Mouse (Mus musculus) myocyte (in vitro differentiated cells): Measurements from ENCODE around the gene Agap1. TPM values are rescaled to one million over a fixed set of nuclear protein-coding genes. Genes with fewer than 3 reads are reported as not detected.

ENCODE experiments used
- H3K27me3 ChIP-seq: one replicate; pipeline ENCODE4 v1.6.1; 2011; ENCODE audit not compliant: control insufficient read depth, insufficient read depth, insufficient read length
- H3K36me3 ChIP-seq: one replicate; pipeline ENCODE4 v1.6.1; 2011; ENCODE audit not compliant: control insufficient read depth, insufficient read depth
- H3K4me2 ChIP-seq: one replicate; pipeline ENCODE4 v1.6.1; 2011; ENCODE audit warnings: low read depth, control low read depth
- H3K4me3 ChIP-seq: one replicate; pipeline ENCODE4 v1.5.1; 2011; ENCODE audit warnings: mild to moderate bottlenecking, control low read depth, moderate library complexity
- H3K79me2 ChIP-seq: one replicate; pipeline ENCODE4 v1.6.1; 2011; ENCODE audit not compliant: control insufficient read depth, insufficient read depth
- H3ac ChIP-seq: one replicate; pipeline ENCODE4 v1.6.1; 2011; ENCODE audit not compliant: control insufficient read depth, insufficient read length
- CEBPB ChIP-seq: IDR thresholded peaks from 2 replicates; pipeline ENCODE4 v1.6.1; 2011; ENCODE audit warnings: mild to moderate bottlenecking, moderate library complexity; ENCODE audit not compliant: poor library complexity, insufficient read depth, severe bottlenecking
- E2F4 ChIP-seq: IDR thresholded peaks from one replicate; pipeline ENCODE4 v1.6.1; 2011; ENCODE audit warnings: mild to moderate bottlenecking, control low read depth, moderate library complexity; ENCODE audit not compliant: insufficient read depth
- MAX ChIP-seq: IDR thresholded peaks from one replicate; pipeline ENCODE4 v1.6.1; 2011; ENCODE audit warnings: low read depth, mild to moderate bottlenecking, control low read depth
- MYOD1 ChIP-seq, 3 experiments: IDR thresholded peaks; one replicate each; pipeline ENCODE4 v1.6.1; 2011; ENCODE audit warnings: control low read depth in 2 of 3, low read depth in 2 of 3, mild to moderate bottlenecking in 2 of 3, moderate library complexity in 1 of 3; ENCODE audit not compliant: insufficient read length in 2 of 3, control insufficient read depth in 1 of 3
- MYOG ChIP-seq, 3 experiments: IDR thresholded peaks; one replicate each; pipeline ENCODE4 v1.6.1; 2011; ENCODE audit warnings: control low read depth in 2 of 3, low read depth in 2 of 3, mild to moderate bottlenecking in 2 of 3; ENCODE audit not compliant: insufficient read length in 2 of 3, control insufficient read depth in 1 of 3, insufficient read depth in 1 of 3
- POLR2A ChIP-seq: IDR thresholded peaks from one replicate; pipeline ENCODE4 v1.6.1; 2011; ENCODE audit warnings: low read depth, mild to moderate bottlenecking, control low read depth, moderate library complexity; ENCODE audit not compliant: insufficient read length
- POLR2AphosphoS2 ChIP-seq: IDR thresholded peaks from one replicate; pipeline ENCODE4 v1.6.1; 2011; ENCODE audit warnings: low read depth, control low read depth; ENCODE audit not compliant: insufficient read length
- REST ChIP-seq: IDR thresholded peaks from one replicate; pipeline ENCODE4 v1.6.1; 2011; ENCODE audit warnings: mild to moderate bottlenecking, control low read depth, moderate library complexity; ENCODE audit not compliant: insufficient read depth, insufficient read length
- SRF ChIP-seq: IDR thresholded peaks from one replicate; pipeline ENCODE4 v1.6.1; 2011; ENCODE audit warnings: low read depth; ENCODE audit not compliant: control insufficient read depth, insufficient read length
- TCF12 ChIP-seq: IDR thresholded peaks from one replicate; pipeline ENCODE4 v1.6.1; 2011; ENCODE audit warnings: mild to moderate bottlenecking, control low read depth; ENCODE audit not compliant: poor library complexity, insufficient read depth, severe bottlenecking
- TCF3 ChIP-seq: IDR thresholded peaks from one replicate; pipeline ENCODE4 v1.6.1; 2011; ENCODE audit warnings: low read depth, control low read depth; ENCODE audit not compliant: insufficient read length
- USF1 ChIP-seq: IDR thresholded peaks from one replicate; pipeline ENCODE4 v1.6.1; 2011; ENCODE audit warnings: low read depth, mild to moderate bottlenecking, control low read depth, moderate library complexity
- polyA plus RNA-seq: library from polyadenylated mRNA; unstranded; fragments of >200 nt; fragmentation: generic; extraction: Trizol; gene quantifications from one replicate; pipeline ENCODE4 v1.2.1, GENCODE M21; 2012; ENCODE audit warnings: missing spikeins

Agap1 gene
- polyA plus RNA-seq, 1 experiment: 48.9 TPM

DNA sequence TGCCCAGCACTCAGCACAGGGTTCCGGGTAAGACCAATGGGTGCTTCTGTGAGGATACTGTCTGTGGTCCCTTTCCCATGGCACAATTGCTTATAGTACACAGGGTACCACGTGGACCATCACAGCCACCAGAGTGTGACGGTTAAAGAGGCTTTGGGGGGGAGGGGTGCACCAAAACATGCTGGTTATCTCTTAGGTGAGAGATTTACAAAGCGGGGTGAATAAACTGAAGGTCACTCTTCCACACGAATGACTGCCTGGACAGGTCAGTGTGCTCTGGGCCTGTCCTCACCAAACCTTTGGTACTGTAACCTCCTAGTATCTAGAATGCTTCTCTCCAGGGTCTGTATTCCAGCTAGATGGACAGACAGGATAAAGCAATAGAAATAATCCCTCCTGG, 441.2 kb downstream of the Agap1 start:
- no peak overlapping the region for H3K4me2 ChIP-seq
- TF ChIP-seq TCF12: no peak
- no peaks in the 10 kb centered on the region for H3K79me2 ChIP-seq
- no peak overlapping the region for H3ac ChIP-seq
- H3K36me3 ChIP-seq: peaks cover 3% of the 10 kb centered on the region
- H3K4me3 ChIP-seq: no peak overlapping the region
- no peaks in the 10 kb centered on the region for H3K27me3 ChIP-seq

DNA sequence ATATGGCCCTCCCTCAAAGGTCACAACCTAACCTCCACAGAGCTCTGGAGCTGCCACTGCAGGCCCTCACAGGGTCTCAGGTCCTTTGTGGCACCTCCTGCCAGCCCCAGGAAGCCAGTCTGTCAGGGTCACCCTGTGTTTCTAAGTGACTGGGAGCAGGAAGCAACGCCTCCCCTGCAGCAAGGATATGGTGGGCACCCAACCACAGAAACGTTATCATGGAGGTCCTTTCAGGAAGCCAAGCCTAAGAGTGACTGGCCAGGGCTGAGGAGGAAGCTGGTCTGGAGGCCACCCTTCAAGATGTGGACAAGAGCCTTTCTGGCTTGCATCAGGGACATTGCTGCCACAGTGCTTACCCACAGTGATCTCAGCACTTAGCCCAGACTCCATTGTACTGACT, 444.4 kb downstream of the Agap1 start:
- no peaks in the 10 kb centered on the region for H3K27me3 ChIP-seq
- no peaks in the 10 kb centered on the region for H3K36me3 ChIP-seq
- TF ChIP-seq MYOD1 (IDR thresholded peaks at IDR 0.05; ENCODE audit: control insufficient read depth in 1 of 3, insufficient read length in 2 of 3, low read depth in 2 of 3): no peak
- no peak for TF ChIP-seq POLR2A
- TF ChIP-seq MYOG (IDR thresholded peaks at IDR 0.05; ENCODE audit: control insufficient read depth in 1 of 3, insufficient read depth in 1 of 3, insufficient read length in 2 of 3, low read depth in 2 of 3): no peak
- no peak for TF ChIP-seq SRF
- TF ChIP-seq USF1: no peak
- TF ChIP-seq REST: no peak
- no peak for TF ChIP-seq TCF12
- TF ChIP-seq CEBPB: no peak
- no peak for TF ChIP-seq TCF3
- no peak for TF ChIP-seq POLR2AphosphoS2
- TF ChIP-seq MAX: no peak
- no peak for TF ChIP-seq E2F4
- H3K4me3 ChIP-seq: no peak overlapping the region
- H3K79me2 ChIP-seq: no peaks in the 10 kb centered on the region
- H3K4me2 ChIP-seq: no peak overlapping the region
- H3ac ChIP-seq: no peak overlapping the region

DNA sequence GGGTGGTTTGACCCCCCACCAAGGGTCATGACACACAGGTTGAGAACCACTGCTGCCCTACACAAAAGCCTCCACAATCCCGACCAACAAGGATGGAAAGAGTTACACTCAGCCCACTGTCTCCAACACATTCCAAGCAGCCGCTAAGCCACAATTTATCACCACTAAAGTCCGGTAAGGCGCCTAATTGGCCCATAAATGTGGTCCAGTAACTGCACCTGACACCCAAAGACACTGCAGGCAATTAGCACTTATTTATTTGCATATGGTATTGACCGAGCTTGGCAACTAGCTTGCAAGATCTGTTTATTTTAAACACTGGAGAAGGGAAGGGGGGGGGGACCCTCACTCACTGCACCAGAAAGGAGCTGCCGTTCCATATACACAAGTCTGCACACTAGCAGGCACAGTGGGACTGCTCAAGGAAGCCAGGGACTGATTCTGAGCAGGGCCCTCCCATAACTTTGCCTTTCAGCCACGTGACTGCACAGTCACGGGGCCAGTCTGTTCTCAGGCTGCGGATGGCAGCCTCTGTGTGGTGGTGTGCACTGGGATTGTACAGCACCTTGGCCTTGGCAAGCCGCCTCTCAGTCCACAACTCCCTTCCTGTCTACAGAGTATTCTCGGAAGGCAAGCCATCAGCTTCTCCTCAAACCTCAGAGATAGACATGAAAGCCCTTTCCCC, 445.3 kb downstream of the Agap1 start:
- Histone ChIP-seq H3K4me2 (no peak overlapping the region), H3ac (no peak overlapping the region), H3K4me3 (no peak overlapping the region), H3K79me2 (no peaks in the 10 kb centered on the region), H3K27me3 (no peaks in the 10 kb centered on the region), H3K36me3 (no peaks in the 10 kb centered on the region)
- TF ChIP-seq POLR2AphosphoS2 (peak; percentile 14), MAX (no peak)

DNA sequence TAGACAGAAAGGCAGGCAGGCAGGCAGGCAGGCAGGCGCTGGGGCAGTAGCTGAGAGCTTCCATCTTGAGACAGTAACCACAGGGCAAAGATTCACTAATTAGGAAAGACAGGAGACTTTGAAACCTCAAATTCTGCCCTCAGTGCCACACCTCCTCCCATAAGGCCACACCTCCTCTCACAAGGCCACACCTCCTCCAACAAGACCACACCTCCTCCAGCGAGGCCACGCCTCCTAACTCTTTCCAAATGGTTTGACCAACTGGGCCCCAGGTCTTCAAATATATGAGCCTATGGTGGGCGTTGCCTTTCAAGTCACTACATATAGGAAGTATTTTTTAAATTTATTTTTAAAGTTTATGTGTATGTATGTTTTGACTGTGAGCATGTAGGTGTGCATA, 446.8 kb downstream of the Agap1 start:
- no peaks in the 10 kb centered on the region for H3K27me3 ChIP-seq
- no peak overlapping the region for H3ac ChIP-seq
- H3K4me2 ChIP-seq: no peak overlapping the region
- H3K36me3 ChIP-seq: no peaks in the 10 kb centered on the region
- no peak for TF ChIP-seq MAX
- TF ChIP-seq MYOD1 (IDR thresholded peaks at IDR 0.05; ENCODE audit: control insufficient read depth in 1 of 3, insufficient read length in 2 of 3, low read depth in 2 of 3): no peak
- no peak for TF ChIP-seq REST
- no peak for TF ChIP-seq TCF12
- no peak for TF ChIP-seq SRF
- no peak for TF ChIP-seq TCF3
- no peak for TF ChIP-seq E2F4
- no peak for TF ChIP-seq USF1
- TF ChIP-seq POLR2AphosphoS2: no peak
- TF ChIP-seq MYOG (IDR thresholded peaks at IDR 0.05; ENCODE audit: control insufficient read depth in 1 of 3, insufficient read depth in 1 of 3, insufficient read length in 2 of 3, low read depth in 2 of 3): no peak
- TF ChIP-seq POLR2A: no peak
- no peak for TF ChIP-seq CEBPB
- no peaks in the 10 kb centered on the region for H3K79me2 ChIP-seq
- H3K4me3 ChIP-seq: no peak overlapping the region

DNA sequence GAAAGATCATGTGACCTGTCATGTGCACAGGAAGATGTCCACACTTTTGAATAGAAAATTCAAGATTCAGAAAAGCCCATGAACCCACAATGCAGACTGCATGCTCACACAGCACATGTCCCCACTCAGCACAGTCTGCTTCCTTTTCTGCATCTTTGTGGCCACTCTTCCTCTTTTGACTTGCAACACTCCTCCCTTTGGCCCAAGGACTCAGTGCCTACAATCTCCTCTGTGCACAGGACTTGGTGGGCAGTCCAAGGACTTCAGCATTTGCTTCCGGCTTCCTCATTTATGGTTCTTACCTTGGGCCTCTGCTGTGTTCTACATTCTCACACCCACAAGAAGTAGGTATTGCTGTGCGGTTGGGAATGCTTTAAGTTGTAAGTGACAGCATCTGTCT, 447.6 kb downstream of the Agap1 start:
- Histone ChIP-seq H3K36me3 (no peaks in the 10 kb centered on the region), H3ac (no peak overlapping the region), H3K79me2 (no peaks in the 10 kb centered on the region), H3K27me3 (no peaks in the 10 kb centered on the region), H3K4me2 (no peak overlapping the region), H3K4me3 (no peak overlapping the region)
- TF ChIP-seq POLR2A (no peak), SRF (no peak)
